Mouse (Mus musculus) CH12.LX (cell line): ENCODE measurements at regions not wholly inside any gene's neighbourhood (a gene's known extent, or its start where the extent isn't known, plus 50 kb on each side); places are given as distances from the start of the nearest gene placed in this dataset.

Experiments used
- CTCF ChIP-seq, 2 experiments: IDR thresholded peaks in 1 of 2; conservative IDR thresholded peaks in 1 of 2; 2 replicates each; pipeline ENCODE4 v1.5.1; 2011 to 2012; ENCODE audit warnings: low read depth in 2 of 2, low read length in 2 of 2, improper control_type of control experiment in 1 of 2, inconsistent platforms in 1 of 2, mild to moderate bottlenecking in 1 of 2, moderate library complexity in 1 of 2
- E2F4 ChIP-seq: IDR thresholded peaks from 2 replicates; pipeline ENCODE4 v1.6.1; 2011; ENCODE audit warnings: low read depth, low read length, improper control_type of control experiment; ENCODE audit not compliant: insufficient replicate concordance
- EP300 ChIP-seq: IDR thresholded peaks from 2 replicates; pipeline ENCODE4 v1.6.1; 2011; ENCODE audit warnings: low read length, improper control_type of control experiment
- MAFK ChIP-seq: IDR thresholded peaks from 2 replicates; pipeline ENCODE4 v1.6.1; 2011; ENCODE audit warnings: low read length, improper control_type of control experiment; ENCODE audit not compliant: insufficient replicate concordance
- MAX ChIP-seq: IDR thresholded peaks from 2 replicates; pipeline ENCODE4 v1.6.1; 2011; ENCODE audit warnings: low read length, improper control_type of control experiment
- MXI1 ChIP-seq: IDR thresholded peaks from 2 replicates; pipeline ENCODE4 v1.6.1; 2011; ENCODE audit warnings: mild to moderate bottlenecking, low read depth, low read length, improper control_type of control experiment
- MYC ChIP-seq: IDR thresholded peaks from 2 replicates; pipeline ENCODE4 v1.6.1; 2011; ENCODE audit warnings: low read depth, mild to moderate bottlenecking, improper control_type of control experiment, low read length
- NELFE ChIP-seq: IDR thresholded peaks from 2 replicates; pipeline ENCODE4 v1.6.1; 2011; ENCODE audit warnings: low read depth, low read length, improper control_type of control experiment
- POLR2A ChIP-seq: IDR thresholded peaks from 2 replicates; pipeline ENCODE4 v1.6.1; 2011; ENCODE audit warnings: low read depth, mild to moderate bottlenecking, improper control_type of control experiment, low read length
- SIN3A ChIP-seq: IDR thresholded peaks from 2 replicates; pipeline ENCODE4 v1.6.1; 2012; ENCODE audit warnings: low read length, improper control_type of control experiment, inconsistent platforms
- TBP ChIP-seq: conservative IDR thresholded peaks from 2 replicates; pipeline ENCODE4 v1.6.1; 2011; ENCODE audit warnings: low read depth, low read length, improper control_type of control experiment
- TCF12 ChIP-seq: IDR thresholded peaks from 2 replicates; pipeline ENCODE4 v1.6.1; 2014; ENCODE audit warnings: low read depth, mild to moderate bottlenecking, inconsistent platforms, low read length, improper control_type of control experiment
- ZMIZ1 ChIP-seq: IDR thresholded peaks from 2 replicates; pipeline ENCODE4 v1.6.1; 2012; ENCODE audit warnings: low read depth, mild to moderate bottlenecking, inconsistent platforms, low read length, improper control_type of control experiment
- ZNF384 ChIP-seq: IDR thresholded peaks from 2 replicates; pipeline ENCODE4 v1.6.1; 2012; ENCODE audit warnings: low read depth, low read length, improper control_type of control experiment, inconsistent platforms

DNA sequence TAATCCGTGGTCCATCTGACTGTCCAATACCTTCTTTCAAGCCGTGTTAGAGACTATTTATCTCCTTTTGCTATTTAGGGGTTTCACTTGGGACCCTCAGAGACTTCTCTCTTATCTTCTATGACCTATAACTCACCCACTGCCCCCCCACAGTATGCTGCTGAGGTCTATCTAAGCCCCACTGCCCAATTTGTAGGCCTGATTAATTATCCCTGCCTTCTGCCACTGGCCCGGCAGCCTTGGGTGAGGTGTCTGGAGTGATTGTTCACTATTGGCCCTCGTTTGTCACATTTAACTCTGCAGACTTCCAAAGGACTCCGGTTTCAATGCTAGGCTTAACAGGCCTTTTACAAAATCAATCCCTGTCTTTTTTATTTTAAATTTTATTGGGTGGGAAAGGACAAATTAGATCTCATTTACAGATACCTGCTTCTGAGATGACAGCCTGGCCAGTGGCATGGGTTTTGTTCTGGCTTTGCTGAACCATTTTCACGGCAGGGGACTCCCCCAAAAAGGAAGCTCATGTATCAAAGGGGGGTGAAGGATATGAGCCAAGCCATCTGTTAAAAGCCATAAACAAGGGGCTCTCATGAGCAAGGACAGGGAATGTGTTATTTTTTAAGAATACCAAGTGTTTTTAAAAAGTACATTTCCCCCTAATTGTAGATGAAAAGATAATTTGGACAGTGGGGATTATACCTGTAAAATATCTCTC lies 160.4 kb upstream of the Fam19a5 start:
- no peak for TF ChIP-seq MYC
- no peak for TF ChIP-seq SIN3A
- TF ChIP-seq EP300: no peak
- no peak for TF ChIP-seq ZMIZ1
- no peak for TF ChIP-seq POLR2A
- no peak for TF ChIP-seq NELFE
- no peak for TF ChIP-seq CTCF (conservative IDR thresholded peaks at IDR 0.05 in 1 of 2, IDR thresholded peaks at IDR 0.05 in 1 of 2; ENCODE audit: low read depth in 2 of 2, low read length in 2 of 2)
- no peak for TF ChIP-seq E2F4
- TF ChIP-seq MAX: no peak
- no peak for TF ChIP-seq ZNF384
- TF ChIP-seq TCF12: no peak
- no peak for TF ChIP-seq TBP
- no peak for TF ChIP-seq MXI1
- TF ChIP-seq MAFK: no peak
